Mouse (Mus musculus) myocyte (in vitro differentiated cells): ENCODE measurements at regions not wholly inside any gene's neighbourhood (a gene's known extent, or its start where the extent isn't known, plus 50 kb on each side); places are given as distances from the start of the nearest gene placed in this dataset.
"Not testable (repeated sequence)": the region's sequence is repeated elsewhere in the genome, so short reads cannot be mapped to it uniquely, and the experiment has no call there.

Experiments
- H3K27me3 ChIP-seq: one replicate; pipeline ENCODE4 v1.6.1; 2011; ENCODE audit not compliant: control insufficient read depth, insufficient read depth, insufficient read length
- H3K36me3 ChIP-seq: one replicate; pipeline ENCODE4 v1.6.1; 2011; ENCODE audit not compliant: control insufficient read depth, insufficient read depth
- H3K4me2 ChIP-seq: one replicate; pipeline ENCODE4 v1.6.1; 2011; ENCODE audit warnings: low read depth, control low read depth
- H3K4me3 ChIP-seq: one replicate; pipeline ENCODE4 v1.5.1; 2011; ENCODE audit warnings: mild to moderate bottlenecking, control low read depth, moderate library complexity
- H3K79me2 ChIP-seq: one replicate; pipeline ENCODE4 v1.6.1; 2011; ENCODE audit not compliant: control insufficient read depth, insufficient read depth
- H3ac ChIP-seq: one replicate; pipeline ENCODE4 v1.6.1; 2011; ENCODE audit not compliant: control insufficient read depth, insufficient read length
- CEBPB ChIP-seq: IDR thresholded peaks from 2 replicates; pipeline ENCODE4 v1.6.1; 2011; ENCODE audit warnings: mild to moderate bottlenecking, moderate library complexity; ENCODE audit not compliant: poor library complexity, insufficient read depth, severe bottlenecking
- E2F4 ChIP-seq: IDR thresholded peaks from one replicate; pipeline ENCODE4 v1.6.1; 2011; ENCODE audit warnings: mild to moderate bottlenecking, control low read depth, moderate library complexity; ENCODE audit not compliant: insufficient read depth
- MAX ChIP-seq: IDR thresholded peaks from one replicate; pipeline ENCODE4 v1.6.1; 2011; ENCODE audit warnings: low read depth, mild to moderate bottlenecking, control low read depth
- MYOD1 ChIP-seq, 3 experiments: IDR thresholded peaks; one replicate each; pipeline ENCODE4 v1.6.1; 2011; ENCODE audit warnings: control low read depth in 2 of 3, low read depth in 2 of 3, mild to moderate bottlenecking in 2 of 3, moderate library complexity in 1 of 3; ENCODE audit not compliant: insufficient read length in 2 of 3, control insufficient read depth in 1 of 3
- MYOG ChIP-seq, 3 experiments: IDR thresholded peaks; one replicate each; pipeline ENCODE4 v1.6.1; 2011; ENCODE audit warnings: control low read depth in 2 of 3, low read depth in 2 of 3, mild to moderate bottlenecking in 2 of 3; ENCODE audit not compliant: insufficient read length in 2 of 3, control insufficient read depth in 1 of 3, insufficient read depth in 1 of 3
- POLR2A ChIP-seq: IDR thresholded peaks from one replicate; pipeline ENCODE4 v1.6.1; 2011; ENCODE audit warnings: low read depth, mild to moderate bottlenecking, control low read depth, moderate library complexity; ENCODE audit not compliant: insufficient read length
- POLR2AphosphoS2 ChIP-seq: IDR thresholded peaks from one replicate; pipeline ENCODE4 v1.6.1; 2011; ENCODE audit warnings: low read depth, control low read depth; ENCODE audit not compliant: insufficient read length
- REST ChIP-seq: IDR thresholded peaks from one replicate; pipeline ENCODE4 v1.6.1; 2011; ENCODE audit warnings: mild to moderate bottlenecking, control low read depth, moderate library complexity; ENCODE audit not compliant: insufficient read depth, insufficient read length
- SRF ChIP-seq: IDR thresholded peaks from one replicate; pipeline ENCODE4 v1.6.1; 2011; ENCODE audit warnings: low read depth; ENCODE audit not compliant: control insufficient read depth, insufficient read length
- TCF12 ChIP-seq: IDR thresholded peaks from one replicate; pipeline ENCODE4 v1.6.1; 2011; ENCODE audit warnings: mild to moderate bottlenecking, control low read depth; ENCODE audit not compliant: poor library complexity, insufficient read depth, severe bottlenecking
- TCF3 ChIP-seq: IDR thresholded peaks from one replicate; pipeline ENCODE4 v1.6.1; 2011; ENCODE audit warnings: low read depth, control low read depth; ENCODE audit not compliant: insufficient read length
- USF1 ChIP-seq: IDR thresholded peaks from one replicate; pipeline ENCODE4 v1.6.1; 2011; ENCODE audit warnings: low read depth, mild to moderate bottlenecking, control low read depth, moderate library complexity

GRCm38 (mm10) chr12:79984985-79985747 is 127.6 kb downstream of the Zfp36l1 start:
- no peak overlapping the region for H3K4me2 ChIP-seq
- H3ac ChIP-seq = no peak overlapping the region
- no peaks in the 10 kb centered on the region for H3K79me2 ChIP-seq
- H3K36me3 ChIP-seq = no peaks in the 10 kb centered on the region
- no peak overlapping the region for H3K4me3 ChIP-seq
- TF ChIP-seq E2F4 (no peak), MYOG (IDR thresholded peaks at IDR 0.05; ENCODE audit: control insufficient read depth in 1 of 3, insufficient read depth in 1 of 3, insufficient read length in 2 of 3, low read depth in 2 of 3) (no peak), REST (no peak), TCF3 (no peak), TCF12 (no peak), CEBPB (no peak), SRF (no peak), POLR2AphosphoS2 (no peak), MYOD1 (IDR thresholded peaks at IDR 0.05; ENCODE audit: control insufficient read depth in 1 of 3, insufficient read length in 2 of 3, low read depth in 2 of 3) (no peak), MAX (no peak), POLR2A (no peak), USF1 (no peak)
- no peaks in the 10 kb centered on the region for H3K27me3 ChIP-seq

- TF ChIP-seq TCF12 (no peak), POLR2A (no peak), REST (no peak), TCF3 (no peak), SRF (no peak), CEBPB (no peak), MAX (no peak), E2F4 (no peak), POLR2AphosphoS2 (no peak), MYOG (IDR thresholded peaks at IDR 0.05; ENCODE audit: control insufficient read depth in 1 of 3, insufficient read depth in 1 of 3, insufficient read length in 2 of 3, low read depth in 2 of 3) (no peak), MYOD1 (IDR thresholded peaks at IDR 0.05; ENCODE audit: control insufficient read depth in 1 of 3, insufficient read length in 2 of 3, low read depth in 2 of 3) (no peak), USF1 (no peak)
- no peaks in the 10 kb centered on the region for H3K79me2 ChIP-seq
- no peak overlapping the region for H3ac ChIP-seq
- H3K4me2 ChIP-seq = no peak overlapping the region
- no peaks in the 10 kb centered on the region for H3K36me3 ChIP-seq
- no peaks in the 10 kb centered on the region for H3K27me3 ChIP-seq
- no peak overlapping the region for H3K4me3 ChIP-seq
These were observed 128.6 kb downstream of the Zfp36l1 start for GRCm38 (mm10) chr12:79984025-79984790.

- H3K4me2 ChIP-seq = no peak overlapping the region
- no peaks in the 10 kb centered on the region for H3K36me3 ChIP-seq
- TF ChIP-seq MAX = no peak
- H3K27me3 ChIP-seq = no peaks in the 10 kb centered on the region
- no peak overlapping the region for H3K4me3 ChIP-seq
- no peaks in the 10 kb centered on the region for H3K79me2 ChIP-seq
- no peak overlapping the region for H3ac ChIP-seq
These were observed 129.6 kb downstream of the Zfp36l1 start for GRCm38 (mm10) chr12:79983232-79983631.

- not testable (repeated sequence) for H3K4me3 ChIP-seq, H3ac ChIP-seq, H3K36me3 ChIP-seq, H3K4me2 ChIP-seq, H3K27me3 ChIP-seq, H3K79me2 ChIP-seq
These were observed 130.3 kb downstream of the Zfp36l1 start for GRCm38 (mm10) chr12:79982497-79982896.

GRCm38 (mm10) chr12:79980711-79981110 is 132.1 kb downstream of the Zfp36l1 start:
- Histone ChIP-seq H3K27me3 (no peaks in the 10 kb centered on the region), H3ac (no peak overlapping the region), H3K4me2 (no peak overlapping the region), H3K79me2 (no peaks in the 10 kb centered on the region), H3K4me3 (no peak overlapping the region), H3K36me3 (no peaks in the 10 kb centered on the region)
- TF ChIP-seq REST (no peak), TCF3 (no peak), MYOD1 (IDR thresholded peaks at IDR 0.05; ENCODE audit: control insufficient read depth in 1 of 3, insufficient read length in 2 of 3, low read depth in 2 of 3) (no peak), SRF (no peak), MYOG (IDR thresholded peaks at IDR 0.05; ENCODE audit: control insufficient read depth in 1 of 3, insufficient read depth in 1 of 3, insufficient read length in 2 of 3, low read depth in 2 of 3) (no peak)
